Mouse (Mus musculus): ENCODE measurements around the gene Hcn2. TPM values are rescaled to one million over a fixed set of nuclear protein-coding genes. Genes with fewer than 3 reads are reported as not detected.
"Not testable (repeated sequence)": the region's sequence is repeated elsewhere in the genome, so short reads cannot be mapped to it uniquely, and the experiment has no call there.

Hcn2 gene
- polyA plus RNA-seq, 1 experiment: 19.2 TPM

GRCm38 (mm10) chr10:79696129-79696651 lies 20.2 kb upstream of the Hcn2 start:
- Histone ChIP-seq H3K27ac (ENCODE audit: insufficient read depth, low read depth, low read length) (peak overlapping the region; percentile 100), H3K4me1 (ENCODE audit: control insufficient read depth, insufficient read depth, insufficient read length, low read length) (peaks cover 38% of the 10 kb centered on the region), H3K27me3 (ENCODE audit: control insufficient read depth, insufficient read depth, low read length) (no peaks in the 10 kb centered on the region), H3K4me3 (ENCODE audit: low read depth, low read length) (peak overlapping the region; percentile 17; the same call in 1 of the 2 replicates), H3K36me3 (ENCODE audit: control insufficient read depth, insufficient read depth, low read length) (no peaks in the 10 kb centered on the region)
- TF ChIP-seq POLR2A (IDR thresholded peaks at IDR 0.05; ENCODE audit: low read depth, low read length): no peak; the same call in 1 of the 2 replicates
- no peak for TF ChIP-seq CTCF (IDR thresholded peaks at IDR 0.05; ENCODE audit: extremely low read depth, insufficient read length, insufficient replicate concordance, low read depth, low read length)
- 12% methylated on average over 9 of the region's 9 CpGs for WGBS

- 13% methylated on average over 6 of the region's 6 CpGs for WGBS
- Histone ChIP-seq H3K27ac (ENCODE audit: insufficient read depth, low read depth, low read length) (peak overlapping the region; percentile 100), H3K27me3 (ENCODE audit: control insufficient read depth, insufficient read depth, low read length) (no peaks in the 10 kb centered on the region), H3K36me3 (ENCODE audit: control insufficient read depth, insufficient read depth, low read length) (no peaks in the 10 kb centered on the region), H3K4me1 (ENCODE audit: control insufficient read depth, insufficient read depth, insufficient read length, low read length) (peaks cover 44% of the 10 kb centered on the region), H3K4me3 (ENCODE audit: low read depth, low read length) (no peak overlapping the region)
- TF ChIP-seq CTCF (IDR thresholded peaks at IDR 0.05; ENCODE audit: extremely low read depth, insufficient read length, insufficient replicate concordance, low read depth, low read length): no peak
- peak; percentile 51; the same call in 1 of the 2 replicates for TF ChIP-seq POLR2A (IDR thresholded peaks at IDR 0.05; ENCODE audit: low read depth, low read length)
Measured at GRCm38 (mm10) chr10:79697916-79698315, 18.5 kb upstream of the Hcn2 start.

GRCm38 (mm10) chr10:79698459-79698858 lies 18.0 kb upstream of the Hcn2 start:
- no peaks in the 10 kb centered on the region for H3K27me3 ChIP-seq (ENCODE audit: control insufficient read depth, insufficient read depth, low read length)
- no peaks in the 10 kb centered on the region for H3K36me3 ChIP-seq (ENCODE audit: control insufficient read depth, insufficient read depth, low read length)
- peak overlapping the region; percentile 100 for H3K27ac ChIP-seq (ENCODE audit: insufficient read depth, low read depth, low read length)
- H3K4me1 ChIP-seq (ENCODE audit: control insufficient read depth, insufficient read depth, insufficient read length, low read length): peaks cover 44% of the 10 kb centered on the region
- 0 out of 2 replicates have a peak overlapping the region, but pooled peaks have one; percentile 7 for H3K4me3 ChIP-seq (ENCODE audit: low read depth, low read length)
- WGBS: 79% methylated on average over 6 of the region's 6 CpGs
- TF ChIP-seq CTCF (IDR thresholded peaks at IDR 0.05; ENCODE audit: extremely low read depth, insufficient read length, insufficient replicate concordance, low read depth, low read length) (no peak), POLR2A (IDR thresholded peaks at IDR 0.05; ENCODE audit: low read depth, low read length) (peak; percentile 18; the same call in 1 of the 2 replicates)

GRCm38 (mm10) chr10:79700676-79701075 lies 15.8 kb upstream of the Hcn2 start:
- Histone ChIP-seq H3K27me3 (ENCODE audit: control insufficient read depth, insufficient read depth, low read length) (no peaks in the 10 kb centered on the region), H3K36me3 (ENCODE audit: control insufficient read depth, insufficient read depth, low read length) (no peaks in the 10 kb centered on the region), H3K27ac (ENCODE audit: insufficient read depth, low read depth, low read length) (peak overlapping the region; percentile 64), H3K4me3 (ENCODE audit: low read depth, low read length) (no peak overlapping the region), H3K4me1 (ENCODE audit: control insufficient read depth, insufficient read depth, insufficient read length, low read length) (peaks cover 48% of the 10 kb centered on the region)
- no peak for TF ChIP-seq CTCF (IDR thresholded peaks at IDR 0.05; ENCODE audit: extremely low read depth, insufficient read length, insufficient replicate concordance, low read depth, low read length)
- no peak for TF ChIP-seq POLR2A (IDR thresholded peaks at IDR 0.05; ENCODE audit: low read depth, low read length)
- 21% methylated on average over 7 of the region's 7 CpGs for WGBS

GRCm38 (mm10) chr10:79701443-79702129 lies 14.8 kb upstream of the Hcn2 start:
- peaks cover 51% of the 10 kb centered on the region for H3K4me1 ChIP-seq (ENCODE audit: control insufficient read depth, insufficient read depth, insufficient read length, low read length)
- WGBS: 31% methylated on average over 10 of the region's 10 CpGs
- 0 out of 2 replicates have a peak, but pooled peaks have one; percentile 22 for TF ChIP-seq POLR2A (IDR thresholded peaks at IDR 0.05; ENCODE audit: low read depth, low read length)
- TF ChIP-seq CTCF (IDR thresholded peaks at IDR 0.05; ENCODE audit: extremely low read depth, insufficient read length, insufficient replicate concordance, low read depth, low read length): no peak
- H3K4me3 ChIP-seq (ENCODE audit: low read depth, low read length): no peak overlapping the region
- H3K27ac ChIP-seq (ENCODE audit: insufficient read depth, low read depth, low read length): peak overlapping the region; percentile 64
- H3K27me3 ChIP-seq (ENCODE audit: control insufficient read depth, insufficient read depth, low read length): no peaks in the 10 kb centered on the region
- 0 out of 2 replicates have a peak, but pooled peaks cover 2% of the 10 kb centered on the region for H3K36me3 ChIP-seq (ENCODE audit: control insufficient read depth, insufficient read depth, low read length)

GRCm38 (mm10) chr10:79702970-79703369 lies 13.5 kb upstream of the Hcn2 start:
- WGBS: 82% methylated on average over 4 of the region's 4 CpGs
- H3K27ac ChIP-seq (ENCODE audit: insufficient read depth, low read depth, low read length); H3K4me3 ChIP-seq (ENCODE audit: low read depth, low read length); H3K36me3 ChIP-seq (ENCODE audit: control insufficient read depth, insufficient read depth, low read length); H3K27me3 ChIP-seq (ENCODE audit: control insufficient read depth, insufficient read depth, low read length): not testable (repeated sequence)
- H3K4me1 ChIP-seq (ENCODE audit: control insufficient read depth, insufficient read depth, insufficient read length, low read length): peaks cover 51% of the 10 kb centered on the region

GRCm38 (mm10) chr10:79703541-79703940 lies 12.9 kb upstream of the Hcn2 start:
- H3K4me3 ChIP-seq (ENCODE audit: low read depth, low read length): no peak overlapping the region
- peaks cover 47% of the 10 kb centered on the region for H3K4me1 ChIP-seq (ENCODE audit: control insufficient read depth, insufficient read depth, insufficient read length, low read length)
- H3K27ac ChIP-seq (ENCODE audit: insufficient read depth, low read depth, low read length): no peak overlapping the region
- H3K36me3 ChIP-seq (ENCODE audit: control insufficient read depth, insufficient read depth, low read length): 0 out of 2 replicates have a peak, but pooled peaks cover 4% of the 10 kb centered on the region
- WGBS: 77% methylated on average over 10 of the region's 10 CpGs
- TF ChIP-seq POLR2A (IDR thresholded peaks at IDR 0.05; ENCODE audit: low read depth, low read length) (no peak), CTCF (IDR thresholded peaks at IDR 0.05; ENCODE audit: extremely low read depth, insufficient read length, insufficient replicate concordance, low read depth, low read length) (no peak)
- H3K27me3 ChIP-seq (ENCODE audit: control insufficient read depth, insufficient read depth, low read length): no peaks in the 10 kb centered on the region
